ENCODE assay signal across 29 mouse cellular contexts in genomic region chr4:115775056-115775455, GRCm38 (mm10). TPM values are rescaled to one million over a fixed set of nuclear protein-coding genes. Genes with fewer than 3 reads are reported as not detected.
"Had no signal": no experiment of that assay in that cellular context is flagged by ENCODE, and none has a peak within 500 bp of the region (broad histone marks: within the 10 kb centered on the region; RNA-seq: fewer than 3 reads in every experiment).

No protein-coding gene starts in this region.

- ATAC-seq: hindbrain, postnatal 0 days; intestine, postnatal 0 days had no signal

- H3K9me3 ChIP-seq: heart, embryonic 10.5 days; heart, embryonic 12.5 days; hindbrain, embryonic 13.5 days; hindbrain, embryonic 15.5 days; limb, embryonic 10.5 days; limb, embryonic 12.5 days; liver, embryonic 13.5 days; liver, embryonic 15.5 days had no signal

- H3K27ac ChIP-seq: gastrocnemius, adult 2 months; heart, embryonic 10.5 days; hindbrain, embryonic 13.5 days; hindbrain, embryonic 15.5 days; hindbrain, postnatal 0 days; left cerebral cortex, adult 2 months; limb, embryonic 10.5 days; limb, embryonic 12.5 days; liver, embryonic 13.5 days; liver, embryonic 15.5 days had no signal

- H3K4me1 ChIP-seq: heart, embryonic 12.5 days; hindbrain, embryonic 13.5 days; hindbrain, embryonic 15.5 days; limb, embryonic 10.5 days; limb, embryonic 12.5 days; liver, embryonic 13.5 days; liver, embryonic 15.5 days had no signal

- H3K27me3 ChIP-seq: heart, embryonic 12.5 days; hindbrain, embryonic 13.5 days; hindbrain, embryonic 15.5 days; limb, embryonic 12.5 days; liver, embryonic 13.5 days; liver, embryonic 15.5 days had no signal

- H3K4me3 ChIP-seq: gastrocnemius, adult 2 months; heart, embryonic 10.5 days; heart, embryonic 12.5 days; hindbrain, embryonic 13.5 days; hindbrain, embryonic 15.5 days; left cerebral cortex, adult 2 months; limb, embryonic 10.5 days; limb, embryonic 12.5 days; liver, embryonic 13.5 days; liver, embryonic 15.5 days had no signal

- H3K9ac ChIP-seq: heart, embryonic 12.5 days; hindbrain, embryonic 13.5 days; hindbrain, embryonic 15.5 days; limb, embryonic 12.5 days; liver, embryonic 13.5 days; liver, embryonic 15.5 days had no signal

- DNase-seq: gastrocnemius, adult 2 months; gastrocnemius, postnatal 10 days; gastrocnemius, postnatal 25 days; heart, adult 18-20 months; heart, postnatal 14 days; heart, postnatal 36 days; kidney, adult 18-20 months; kidney, adult 8-10 months; kidney, postnatal 10 days; kidney, postnatal 25 days; kidney, postnatal 4 days; layer of hippocampus, adult 9-11 months; liver; liver, embryonic 13.5 days had no signal

- H3K4me2 ChIP-seq: heart, embryonic 12.5 days; hindbrain, embryonic 13.5 days; hindbrain, embryonic 15.5 days; limb, embryonic 12.5 days; liver, embryonic 11.5 days; liver, embryonic 13.5 days; liver, embryonic 15.5 days had no signal

RNA-seq across cellular contexts. Expression of gene Tex38, which starts 5.8 kb away (rescaled TPM):
- total RNA-seq: hematopoietic stem cell, adult 5-6 weeks; hindbrain, postnatal 0 days; layer of hippocampus, postnatal 14 days had no signal
- polyA plus RNA-seq: heart, embryonic 16.5 days; kidney, embryonic 14.5 days; liver, embryonic 13.5 days; liver, embryonic 15.5 days had no signal
